Mouse (Mus musculus): ENCODE measurements around the gene Fasl. TPM values are rescaled to one million over a fixed set of nuclear protein-coding genes. Genes with fewer than 3 reads are reported as not detected.

The Fasl gene
- polyA plus RNA-seq, 1 experiment from 2014 or later: 0.22 TPM

GRCm38 (mm10) chr1:161793321-161793720 is 5.0 kb upstream of the Fasl start:
- 87% methylated on average over 3 of the region's 3 CpGs for WGBS

GRCm38 (mm10) chr1:161792687-161792969 is 4.3 kb upstream of the Fasl start:
- no peak overlapping the region for H3K4me3 ChIP-seq (replicated peaks; ENCODE audit: low read length)
- H3K9me3 ChIP-seq (ENCODE audit: control insufficient read depth, low read length): no peaks in the 10 kb centered on the region
- no peaks in the 10 kb centered on the region for H3K4me1 ChIP-seq (replicated peaks; ENCODE audit: control insufficient read depth, insufficient read depth, low read length)
- no peak overlapping the region for H3K9ac ChIP-seq (replicated peaks; ENCODE audit: low read depth, low read length)
- WGBS: 96% methylated on average over 4 of the region's 4 CpGs
- H3K27ac ChIP-seq (ENCODE audit: low read length): no peak overlapping the region
- H3K4me2 ChIP-seq (ENCODE audit: low read length): no peak overlapping the region
- no peaks in the 10 kb centered on the region for H3K27me3 ChIP-seq (replicated peaks; ENCODE audit: control insufficient read depth, insufficient read depth, low read length)
- no peaks in the 10 kb centered on the region for H3K36me3 ChIP-seq (ENCODE audit: control insufficient read depth, insufficient read depth)
- no peak for ATAC-seq

More at GRCm38 (mm10) chr1:161793321-161793720, 5.0 kb upstream of the Fasl start:
- Histone ChIP-seq H3K27me3 (replicated peaks; ENCODE audit: control insufficient read depth, insufficient read depth, low read length) (no peaks in the 10 kb centered on the region), H3K4me3 (replicated peaks; ENCODE audit: low read length) (no peak overlapping the region), H3K27ac (ENCODE audit: low read length) (no peak overlapping the region), H3K9me3 (ENCODE audit: control insufficient read depth, low read length) (no peaks in the 10 kb centered on the region), H3K4me1 (replicated peaks; ENCODE audit: control insufficient read depth, insufficient read depth, low read length) (no peaks in the 10 kb centered on the region), H3K4me2 (ENCODE audit: low read length) (no peak overlapping the region), H3K9ac (replicated peaks; ENCODE audit: low read depth, low read length) (no peak overlapping the region), H3K36me3 (ENCODE audit: control insufficient read depth, insufficient read depth) (no peaks in the 10 kb centered on the region)
- ATAC-seq: no peak

GRCm38 (mm10) chr1:161791854-161792686 is 3.8 kb upstream of the Fasl start:
- no peaks in the 10 kb centered on the region for H3K27me3 ChIP-seq (replicated peaks; ENCODE audit: control insufficient read depth, insufficient read depth, low read length)
- H3K9me3 ChIP-seq (ENCODE audit: control insufficient read depth, low read length): no peaks in the 10 kb centered on the region
- no peaks in the 10 kb centered on the region for H3K36me3 ChIP-seq (ENCODE audit: control insufficient read depth, insufficient read depth)
- H3K4me3 ChIP-seq (replicated peaks; ENCODE audit: low read length): no peak overlapping the region
- 87% methylated on average over 8 of the region's 8 CpGs for WGBS
- no peak overlapping the region for H3K4me2 ChIP-seq (ENCODE audit: low read length)
- no peak overlapping the region for H3K27ac ChIP-seq (ENCODE audit: low read length)
- no peaks in the 10 kb centered on the region for H3K4me1 ChIP-seq (replicated peaks; ENCODE audit: control insufficient read depth, insufficient read depth, low read length)
- H3K9ac ChIP-seq (replicated peaks; ENCODE audit: low read depth, low read length): no peak overlapping the region
- no peak for ATAC-seq

GRCm38 (mm10) chr1:161782725-161783124 is 5.6 kb downstream of the Fasl start:
- no peak for ATAC-seq
- no peak overlapping the region for H3K9ac ChIP-seq (replicated peaks; ENCODE audit: low read depth, low read length)
- no peaks in the 10 kb centered on the region for H3K27me3 ChIP-seq (replicated peaks; ENCODE audit: control insufficient read depth, insufficient read depth, low read length)
- 81% methylated on average over 2 of the region's 2 CpGs for WGBS
- H3K4me1 ChIP-seq (replicated peaks; ENCODE audit: control insufficient read depth, insufficient read depth, low read length): no peaks in the 10 kb centered on the region
- H3K4me3 ChIP-seq (replicated peaks; ENCODE audit: low read length): no peak overlapping the region
- no peak overlapping the region for H3K4me2 ChIP-seq (ENCODE audit: low read length)
- no peaks in the 10 kb centered on the region for H3K9me3 ChIP-seq (ENCODE audit: control insufficient read depth, low read length)
- H3K36me3 ChIP-seq (ENCODE audit: control insufficient read depth, insufficient read depth): no peaks in the 10 kb centered on the region
- no peak overlapping the region for H3K27ac ChIP-seq (ENCODE audit: low read length)

- H3K9me3 ChIP-seq (ENCODE audit: control insufficient read depth, low read length): no peaks in the 10 kb centered on the region
- no peak overlapping the region for H3K27ac ChIP-seq (ENCODE audit: low read length)
- no peaks in the 10 kb centered on the region for H3K36me3 ChIP-seq (ENCODE audit: control insufficient read depth, insufficient read depth)
- H3K27me3 ChIP-seq (replicated peaks; ENCODE audit: control insufficient read depth, insufficient read depth, low read length): no peaks in the 10 kb centered on the region
- WGBS: 93% methylated on average over 5 of the region's 5 CpGs
- no peak overlapping the region for H3K4me2 ChIP-seq (ENCODE audit: low read length)
- no peaks in the 10 kb centered on the region for H3K4me1 ChIP-seq (replicated peaks; ENCODE audit: control insufficient read depth, insufficient read depth, low read length)
- H3K4me3 ChIP-seq (replicated peaks; ENCODE audit: low read length): no peak overlapping the region
- ATAC-seq: no peak
- no peak overlapping the region for H3K9ac ChIP-seq (replicated peaks; ENCODE audit: low read depth, low read length)
Observed at GRCm38 (mm10) chr1:161781594-161781993, 6.7 kb downstream of the Fasl start.

GRCm38 (mm10) chr1:161779057-161779456 is 9.2 kb downstream of the Fasl start:
- no peaks in the 10 kb centered on the region for H3K9me3 ChIP-seq (ENCODE audit: control insufficient read depth, low read length)
- H3K4me3 ChIP-seq (replicated peaks; ENCODE audit: low read length): no peak overlapping the region
- no peak overlapping the region for H3K27ac ChIP-seq (ENCODE audit: low read length)
- H3K4me2 ChIP-seq (ENCODE audit: low read length): no peak overlapping the region
- H3K4me1 ChIP-seq (replicated peaks; ENCODE audit: control insufficient read depth, insufficient read depth, low read length): no peaks in the 10 kb centered on the region
- no peak for ATAC-seq
- no peak overlapping the region for H3K9ac ChIP-seq (replicated peaks; ENCODE audit: low read depth, low read length)
- H3K36me3 ChIP-seq (ENCODE audit: control insufficient read depth, insufficient read depth): no peaks in the 10 kb centered on the region
- H3K27me3 ChIP-seq (replicated peaks; ENCODE audit: control insufficient read depth, insufficient read depth, low read length): no peaks in the 10 kb centered on the region

GRCm38 (mm10) chr1:161775151-161775550 is 13.1 kb downstream of the Fasl start:
- no peak overlapping the region for H3K4me3 ChIP-seq (replicated peaks; ENCODE audit: low read length)
- WGBS: 91% methylated on average over 6 of the region's 6 CpGs
- H3K4me1 ChIP-seq (replicated peaks; ENCODE audit: control insufficient read depth, insufficient read depth, low read length): no peaks in the 10 kb centered on the region
- H3K9ac ChIP-seq (replicated peaks; ENCODE audit: low read depth, low read length): no peak overlapping the region
- no peak overlapping the region for H3K27ac ChIP-seq (ENCODE audit: low read length)
- no peaks in the 10 kb centered on the region for H3K36me3 ChIP-seq (ENCODE audit: control insufficient read depth, insufficient read depth)
- ATAC-seq: no peak
- H3K4me2 ChIP-seq (ENCODE audit: low read length): no peak overlapping the region
- H3K27me3 ChIP-seq (replicated peaks; ENCODE audit: control insufficient read depth, insufficient read depth, low read length): no peaks in the 10 kb centered on the region
- H3K9me3 ChIP-seq (ENCODE audit: control insufficient read depth, low read length): no peaks in the 10 kb centered on the region

GRCm38 (mm10) chr1:161771293-161771692 is 17.0 kb downstream of the Fasl start:
- Histone ChIP-seq H3K4me1 (replicated peaks; ENCODE audit: control insufficient read depth, insufficient read depth, low read length) (no peaks in the 10 kb centered on the region), H3K9ac (replicated peaks; ENCODE audit: low read depth, low read length) (no peak overlapping the region)
- 83% methylated on average over 2 of the region's 2 CpGs for WGBS

GRCm38 (mm10) chr1:161769329-161769728 is 19.0 kb downstream of the Fasl start:
- no peak overlapping the region for H3K9ac ChIP-seq (replicated peaks; ENCODE audit: low read depth, low read length)
- H3K4me1 ChIP-seq (replicated peaks; ENCODE audit: control insufficient read depth, insufficient read depth, low read length): no peaks in the 10 kb centered on the region
- H3K4me2 ChIP-seq (ENCODE audit: low read length): no peak overlapping the region
- H3K9me3 ChIP-seq (ENCODE audit: control insufficient read depth, low read length): no peaks in the 10 kb centered on the region
- no peak overlapping the region for H3K4me3 ChIP-seq (replicated peaks; ENCODE audit: low read length)
- ATAC-seq: no peak
- 95% methylated on average over 1 of the region's 1 CpGs for WGBS
- no peaks in the 10 kb centered on the region for H3K27me3 ChIP-seq (replicated peaks; ENCODE audit: control insufficient read depth, insufficient read depth, low read length)
- no peaks in the 10 kb centered on the region for H3K36me3 ChIP-seq (ENCODE audit: control insufficient read depth, insufficient read depth)
- no peak overlapping the region for H3K27ac ChIP-seq (ENCODE audit: low read length)

More at GRCm38 (mm10) chr1:161771293-161771692, 17.0 kb downstream of the Fasl start:
- no peak overlapping the region for H3K4me2 ChIP-seq (ENCODE audit: low read length)
- no peak for ATAC-seq
- no peaks in the 10 kb centered on the region for H3K9me3 ChIP-seq (ENCODE audit: control insufficient read depth, low read length)
- H3K27ac ChIP-seq (ENCODE audit: low read length): no peak overlapping the region
- H3K36me3 ChIP-seq (ENCODE audit: control insufficient read depth, insufficient read depth): no peaks in the 10 kb centered on the region
- H3K4me3 ChIP-seq (replicated peaks; ENCODE audit: low read length): no peak overlapping the region
- H3K27me3 ChIP-seq (replicated peaks; ENCODE audit: control insufficient read depth, insufficient read depth, low read length): no peaks in the 10 kb centered on the region

- Histone ChIP-seq H3K4me1 (replicated peaks; ENCODE audit: control insufficient read depth, insufficient read depth, low read length) (no peaks in the 10 kb centered on the region), H3K36me3 (ENCODE audit: control insufficient read depth, insufficient read depth) (no peaks in the 10 kb centered on the region), H3K9ac (replicated peaks; ENCODE audit: low read depth, low read length) (no peak overlapping the region), H3K27ac (ENCODE audit: low read length) (no peak overlapping the region), H3K4me3 (replicated peaks; ENCODE audit: low read length) (no peak overlapping the region), H3K4me2 (ENCODE audit: low read length) (no peak overlapping the region), H3K27me3 (replicated peaks; ENCODE audit: control insufficient read depth, insufficient read depth, low read length) (no peaks in the 10 kb centered on the region), H3K9me3 (ENCODE audit: control insufficient read depth, low read length) (no peaks in the 10 kb centered on the region)
- WGBS: 70% methylated on average over 12 of the region's 12 CpGs
- no peak for ATAC-seq
Observed at GRCm38 (mm10) chr1:161767101-161767524, 21.2 kb downstream of the Fasl start.

Data from forebrain, embryonic 16.5 days (tissue).